Mouse (Mus musculus): ENCODE results near the gene Ercc6. TPM values are rescaled to one million over a fixed set of nuclear protein-coding genes. Genes with fewer than 3 reads are reported as not detected.

Ercc6 gene
- polyA plus RNA-seq, 1 experiment from 2014 or later = 12.7 TPM

- Histone ChIP-seq H3K9ac (ENCODE audit: low read depth, low read length) (no peak overlapping the region), H3K36me3 (ENCODE audit: insufficient read depth, low read length) (no peaks in the 10 kb centered on the region), H3K4me2 (ENCODE audit: low read length) (no peak overlapping the region), H3K4me1 (replicated peaks; ENCODE audit: insufficient read depth, low read length) (no peaks in the 10 kb centered on the region), H3K4me3 (replicated peaks; ENCODE audit: low read depth, low read length) (no peak overlapping the region), H3K27me3 (ENCODE audit: insufficient read depth, low read length) (no peaks in the 10 kb centered on the region), H3K27ac (no peak overlapping the region), H3K9me3 (replicated peaks; ENCODE audit: low read length) (no peaks in the 10 kb centered on the region)
- DNase-seq (ENCODE audit: low spot score) (no peak), ATAC-seq (replicated peaks; ENCODE audit: low FRiP score, low read depth) (no peak)
- 72% methylated on average over 5 of the region's 5 CpGs for WGBS
- TF ChIP-seq CTCF (IDR thresholded peaks at IDR 0.05; ENCODE audit: low read depth) = peak; percentile 35; the same call in 1 of the 2 replicates
Observed at GRCm38 (mm10) chr14:32551854-32552253, 38.5 kb downstream of the Ercc6 start.

DNA sequence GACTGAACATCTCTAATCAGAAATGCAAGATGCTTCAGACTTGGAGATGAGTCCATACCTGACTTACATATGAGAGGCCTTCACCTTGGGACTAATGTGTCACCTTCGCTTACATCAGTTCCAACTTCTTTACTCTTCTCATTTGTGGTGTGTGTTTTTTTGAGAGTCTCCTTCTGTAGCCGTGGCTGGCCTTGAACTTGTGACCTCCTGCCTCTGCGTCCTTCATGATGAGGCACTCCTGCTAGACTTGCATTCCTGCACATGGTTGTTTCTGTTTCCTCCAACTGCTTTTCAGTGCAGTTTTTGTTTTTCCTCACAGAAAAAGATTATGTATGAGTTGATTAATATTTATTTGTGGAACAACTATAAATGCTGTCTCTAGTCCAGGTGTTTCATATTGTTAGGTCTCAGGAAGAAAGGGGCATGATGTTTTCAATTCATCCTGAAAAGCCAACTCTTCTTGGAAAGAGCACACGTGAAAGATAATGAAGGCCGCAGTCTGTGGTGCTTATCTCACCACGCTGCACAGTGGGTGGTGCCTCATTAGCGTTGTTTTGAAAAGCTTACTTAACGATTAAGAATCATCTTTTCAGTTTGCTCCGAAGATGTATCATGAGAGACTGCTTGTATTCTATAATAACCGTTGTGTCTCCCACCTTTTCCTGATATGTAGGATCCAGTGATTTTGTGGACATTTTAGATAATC lies 40.0 kb downstream of the Ercc6 start:
- H3K9me3 ChIP-seq (replicated peaks; ENCODE audit: low read length) = no peaks in the 10 kb centered on the region
- H3K27ac ChIP-seq = no peak overlapping the region
- H3K27me3 ChIP-seq (ENCODE audit: insufficient read depth, low read length) = no peaks in the 10 kb centered on the region
- H3K9ac ChIP-seq (ENCODE audit: low read depth, low read length) = no peak overlapping the region
- H3K4me1 ChIP-seq (replicated peaks; ENCODE audit: insufficient read depth, low read length) = no peaks in the 10 kb centered on the region
- H3K36me3 ChIP-seq (ENCODE audit: insufficient read depth, low read length) = 0 out of 2 replicates have a peak, but pooled peaks cover 3% of the 10 kb centered on the region
- DNase-seq (ENCODE audit: low spot score) (no peak), ATAC-seq (replicated peaks; ENCODE audit: low FRiP score, low read depth) (no peak)
- H3K4me2 ChIP-seq (ENCODE audit: low read length) = no peak overlapping the region
- WGBS = 86% methylated on average over 10 of the region's 10 CpGs
- TF ChIP-seq CTCF (IDR thresholded peaks at IDR 0.05; ENCODE audit: low read depth) = no peak
- no peak overlapping the region for H3K4me3 ChIP-seq (replicated peaks; ENCODE audit: low read depth, low read length)

DNA sequence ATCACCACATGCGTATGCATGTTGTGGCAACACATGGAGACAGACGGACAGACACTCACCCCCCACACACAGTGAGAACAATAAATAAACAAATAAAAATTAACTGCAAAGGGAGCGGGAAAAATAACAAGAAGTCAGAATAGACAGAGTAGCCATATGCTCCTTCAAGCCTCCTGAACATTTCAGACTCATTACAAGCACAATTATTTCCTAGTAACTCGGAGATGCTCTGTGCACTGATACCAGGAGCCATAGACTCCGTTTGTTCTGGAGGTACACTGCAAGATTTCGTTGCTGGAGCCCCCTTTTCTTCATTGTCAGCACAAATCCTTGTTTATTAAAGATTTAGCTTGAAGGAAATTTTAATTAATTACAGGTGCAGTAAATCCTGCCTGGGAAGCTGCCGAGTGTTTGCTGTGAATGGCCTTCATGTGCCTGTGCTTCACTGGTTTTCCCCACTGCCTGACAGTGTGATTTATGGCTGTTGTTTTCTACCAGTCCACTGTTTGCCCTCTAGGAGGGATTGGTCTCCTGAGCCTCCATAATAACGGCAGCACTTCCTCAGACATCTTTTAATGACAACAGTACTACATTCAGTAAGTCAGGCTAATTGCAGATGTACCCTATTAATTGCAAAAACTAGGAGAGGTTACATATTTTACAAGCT lies 41.7 kb downstream of the Ercc6 start:
- Histone ChIP-seq H3K9ac (ENCODE audit: low read depth, low read length) (no peak overlapping the region), H3K27me3 (ENCODE audit: insufficient read depth, low read length) (no peaks in the 10 kb centered on the region), H3K36me3 (ENCODE audit: insufficient read depth, low read length) (0 out of 2 replicates have a peak, but pooled peaks cover 7% of the 10 kb centered on the region), H3K4me2 (ENCODE audit: low read length) (no peak overlapping the region), H3K4me3 (replicated peaks; ENCODE audit: low read depth, low read length) (no peak overlapping the region), H3K4me1 (replicated peaks; ENCODE audit: insufficient read depth, low read length) (no peaks in the 10 kb centered on the region), H3K9me3 (replicated peaks; ENCODE audit: low read length) (no peaks in the 10 kb centered on the region), H3K27ac (no peak overlapping the region)
- no peak for ATAC-seq (replicated peaks; ENCODE audit: low FRiP score, low read depth)
- WGBS = 27% methylated on average over 8 of the region's 8 CpGs
- DNase-seq (ENCODE audit: low spot score) = peak; percentile 62
- TF ChIP-seq CTCF (IDR thresholded peaks at IDR 0.05; ENCODE audit: low read depth) = no peak

DNA sequence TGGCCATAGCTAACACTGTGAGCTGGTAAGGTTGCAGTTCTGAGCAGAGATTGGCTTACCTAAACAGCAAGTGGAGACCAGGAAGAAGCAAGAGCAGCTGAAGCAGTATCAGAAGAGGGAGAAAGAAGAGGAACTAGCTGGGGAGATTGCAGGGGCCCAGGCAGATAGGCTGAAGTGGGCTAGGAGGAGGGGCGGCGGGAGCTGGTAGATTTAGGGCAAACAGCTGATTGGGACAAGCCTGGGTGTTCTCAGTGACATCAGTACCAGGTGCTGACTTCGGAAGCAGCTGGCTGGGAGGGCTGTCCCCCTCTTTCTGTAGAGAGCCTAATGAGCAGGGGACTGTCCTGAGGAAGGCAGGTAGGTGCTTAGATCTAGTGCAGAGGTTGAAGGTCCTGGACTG lies 48.1 kb downstream of the Ercc6 start:
- no peak overlapping the region for H3K4me3 ChIP-seq (replicated peaks; ENCODE audit: low read depth, low read length)
- no peak overlapping the region for H3K27ac ChIP-seq
- ATAC-seq (replicated peaks; ENCODE audit: low FRiP score, low read depth) (no peak), DNase-seq (ENCODE audit: low spot score) (no peak)
- no peaks in the 10 kb centered on the region for H3K9me3 ChIP-seq (replicated peaks; ENCODE audit: low read length)
- WGBS = 98% methylated on average over 3 of the region's 3 CpGs
- no peak overlapping the region for H3K9ac ChIP-seq (ENCODE audit: low read depth, low read length)
- H3K36me3 ChIP-seq (ENCODE audit: insufficient read depth, low read length) = peaks cover 31% of the 10 kb centered on the region; the same call in 1 of the 2 replicates
- no peak overlapping the region for H3K4me2 ChIP-seq (ENCODE audit: low read length)
- TF ChIP-seq CTCF (IDR thresholded peaks at IDR 0.05; ENCODE audit: low read depth) = no peak
- H3K27me3 ChIP-seq (ENCODE audit: insufficient read depth, low read length) = no peaks in the 10 kb centered on the region
- no peaks in the 10 kb centered on the region for H3K4me1 ChIP-seq (replicated peaks; ENCODE audit: insufficient read depth, low read length)

- ATAC-seq (replicated peaks; ENCODE audit: low FRiP score, low read depth) (no peak), DNase-seq (ENCODE audit: low spot score) (no peak)
- Histone ChIP-seq H3K4me1 (replicated peaks; ENCODE audit: insufficient read depth, low read length) (no peaks in the 10 kb centered on the region), H3K27ac (no peak overlapping the region), H3K4me2 (ENCODE audit: low read length) (no peak overlapping the region), H3K36me3 (ENCODE audit: insufficient read depth, low read length) (peaks cover 46% of the 10 kb centered on the region), H3K27me3 (ENCODE audit: insufficient read depth, low read length) (no peaks in the 10 kb centered on the region), H3K4me3 (replicated peaks; ENCODE audit: low read depth, low read length) (no peak overlapping the region), H3K9ac (ENCODE audit: low read depth, low read length) (no peak overlapping the region), H3K9me3 (replicated peaks; ENCODE audit: low read length) (no peaks in the 10 kb centered on the region)
- whole genome bisulfite sequencing = 95% methylated on average over 6 of the region's 6 CpGs
- TF ChIP-seq CTCF (IDR thresholded peaks at IDR 0.05; ENCODE audit: low read depth) = no peak
Observed at GRCm38 (mm10) chr14:32563661-32564060, 50.3 kb downstream of the Ercc6 start.

DNA sequence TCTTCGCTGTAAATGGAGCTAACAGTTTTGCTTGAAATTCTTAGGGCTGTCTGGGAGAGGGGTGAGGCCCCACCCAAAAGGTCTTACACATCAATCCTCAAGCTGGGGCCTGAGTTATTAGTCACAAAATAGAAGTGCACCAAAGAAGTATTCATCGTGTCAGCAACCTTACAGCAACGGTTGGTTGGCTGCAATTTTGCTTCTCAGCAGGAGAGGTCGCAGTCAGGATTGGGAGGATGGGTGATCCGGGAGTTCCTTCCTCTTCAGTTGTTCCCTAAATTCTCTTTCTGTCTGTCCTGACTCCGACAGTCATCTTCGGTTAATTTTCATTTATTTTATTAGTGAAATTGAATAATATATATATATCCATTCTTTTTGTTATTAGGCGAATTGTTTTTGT lies 59.2 kb downstream of the Ercc6 start:
- DNase-seq (ENCODE audit: low spot score) = no peak
- TF ChIP-seq CTCF (IDR thresholded peaks at IDR 0.05; ENCODE audit: low read depth) = peak; percentile 34; the same call in 1 of the 2 replicates
- H3K4me2 ChIP-seq (ENCODE audit: low read length) = no peak overlapping the region
- H3K4me3 ChIP-seq (replicated peaks; ENCODE audit: low read depth, low read length) = no peak overlapping the region
- no peaks in the 10 kb centered on the region for H3K9me3 ChIP-seq (replicated peaks; ENCODE audit: low read length)
- H3K4me1 ChIP-seq (replicated peaks; ENCODE audit: insufficient read depth, low read length) = no peaks in the 10 kb centered on the region
- H3K27me3 ChIP-seq (ENCODE audit: insufficient read depth, low read length) = no peaks in the 10 kb centered on the region
- H3K36me3 ChIP-seq (ENCODE audit: insufficient read depth, low read length) = peaks cover 55% of the 10 kb centered on the region
- no peak for ATAC-seq (replicated peaks; ENCODE audit: low FRiP score, low read depth)
- H3K9ac ChIP-seq (ENCODE audit: low read depth, low read length) = no peak overlapping the region
- 67% methylated on average over 8 of the region's 8 CpGs for WGBS
- no peak overlapping the region for H3K27ac ChIP-seq
